Mouse (Mus musculus): ENCODE results near the gene BC004004.

DNA sequence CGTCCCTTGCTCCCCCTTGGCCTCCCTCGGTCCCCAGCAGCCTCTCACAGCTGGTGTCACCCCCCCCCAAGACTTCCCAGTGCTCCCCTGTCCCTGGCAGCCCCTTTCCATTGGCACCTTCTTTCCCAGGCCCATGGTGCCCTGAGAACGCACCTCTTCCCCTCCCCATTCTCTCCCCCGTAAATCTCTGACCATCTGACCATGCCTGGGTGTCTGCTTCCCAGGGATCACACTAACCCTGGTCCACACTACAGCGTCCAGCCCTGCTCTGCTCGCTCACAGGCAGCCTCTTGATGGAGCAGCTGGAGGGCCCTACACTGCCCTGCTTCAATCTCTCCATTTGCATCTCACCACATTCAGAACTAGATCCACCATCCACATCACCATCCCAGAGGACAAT is 12.1 kb upstream of the BC004004 start:
- TF ChIP-seq CTCF (conservative IDR thresholded peaks at IDR 0.05; ENCODE audit: low read length) (no peak), POU5F1 (IDR thresholded peaks at IDR 0.05; ENCODE audit: borderline replicate concordance, low read length) (no peak)

All from E14TG2a.4 (cell line).